Mouse (Mus musculus) spleen, adult 12 weeks (tissue): ENCODE data around the gene Filip1l.

Experiments
- DNase-seq: peaks from one replicate; pipeline ENCODE4 v3.0.0; 2022; ENCODE audit warnings: low spot score

Filip1l gene

GRCm38 (mm10) chr16:57483503-57483902, 130.6 kb downstream of the Filip1l start:
- no peak for DNase-seq

DNA sequence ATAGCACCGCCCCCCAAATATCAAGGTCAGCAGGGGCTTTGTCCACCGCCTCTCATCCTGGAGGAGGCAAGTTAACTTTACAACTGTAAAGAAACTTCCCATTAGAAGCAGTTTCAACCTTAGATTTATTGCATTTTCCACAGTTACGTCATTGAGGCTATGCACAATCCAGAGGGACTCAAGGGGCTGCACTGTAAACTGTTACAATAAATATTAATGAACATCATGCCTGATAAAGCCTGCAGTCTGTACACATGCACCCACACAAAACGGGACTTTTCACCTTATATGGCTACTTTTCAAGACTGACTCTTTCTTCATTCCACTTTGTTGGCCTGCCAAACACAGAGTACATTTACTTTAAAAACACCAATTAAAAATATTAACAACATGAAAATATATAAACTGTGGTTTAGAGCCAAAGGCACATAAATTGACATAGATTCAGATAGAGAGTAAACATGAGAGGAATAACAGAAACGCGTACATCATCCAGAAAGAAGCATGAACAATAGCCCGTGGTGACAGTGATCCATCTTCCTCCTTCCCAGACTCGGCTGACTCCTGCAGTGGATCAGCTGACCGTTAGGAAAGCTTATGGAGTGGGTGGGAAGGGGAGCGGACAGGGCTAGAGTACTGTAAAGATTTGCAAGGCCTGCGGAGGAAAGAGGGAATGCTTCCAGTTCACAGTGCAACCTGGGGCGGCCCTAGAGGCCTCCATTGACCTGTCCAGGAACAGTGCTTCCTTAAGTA, 131.3 kb downstream of the Filip1l start:
- DNase-seq = no peak

GRCm38 (mm10) chr16:57485265-57485664, 132.4 kb downstream of the Filip1l start:
- no peak for DNase-seq

DNA sequence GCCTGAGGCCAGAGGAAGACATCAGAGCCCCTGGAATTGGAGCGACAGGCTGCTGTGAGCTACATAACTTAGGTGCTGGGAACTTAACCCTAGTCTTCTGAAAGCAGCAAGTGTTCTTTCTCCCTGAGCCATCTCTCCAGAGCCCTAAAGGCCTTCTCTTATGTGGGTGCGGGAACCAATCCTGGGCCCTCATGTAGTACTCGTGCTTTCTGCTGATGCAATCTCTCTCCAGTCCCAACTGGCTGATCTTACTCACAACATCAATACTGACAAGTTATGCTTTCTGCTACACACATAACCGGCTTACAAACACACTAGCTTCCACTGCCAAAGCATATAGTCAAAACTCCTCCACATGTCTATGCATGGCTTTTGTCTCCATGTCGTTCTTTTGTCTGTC, 133.4 kb downstream of the Filip1l start:
- DNase-seq = no peak

DNA sequence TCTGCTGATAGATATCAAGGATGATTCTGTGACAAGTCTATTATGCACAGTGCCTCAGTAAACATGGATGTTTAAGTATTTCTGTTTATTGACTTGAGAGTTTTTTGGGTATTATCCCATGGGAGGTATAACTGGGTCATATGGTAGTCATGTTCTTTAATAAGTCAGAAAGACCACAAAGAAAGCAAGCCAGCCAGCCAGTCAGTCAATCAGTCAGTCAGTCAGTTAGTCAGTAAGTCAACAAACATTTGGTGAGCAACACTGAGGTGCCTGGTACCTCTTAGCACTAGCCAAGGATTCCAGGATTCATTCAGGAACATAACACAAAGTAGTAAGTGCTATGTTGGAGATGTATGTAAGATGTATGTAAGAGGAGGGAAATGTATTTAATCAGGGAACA, 135.8 kb downstream of the Filip1l start:
- DNase-seq = no peak

- no peak for DNase-seq
Observed at GRCm38 (mm10) chr16:57490691-57491090, 137.8 kb downstream of the Filip1l start.

- no peak for DNase-seq
Observed at GRCm38 (mm10) chr16:57491853-57492252, 139.0 kb downstream of the Filip1l start.

- DNase-seq = no peak
Observed at GRCm38 (mm10) chr16:57495476-57496203, 142.7 kb downstream of the Filip1l start.

DNA sequence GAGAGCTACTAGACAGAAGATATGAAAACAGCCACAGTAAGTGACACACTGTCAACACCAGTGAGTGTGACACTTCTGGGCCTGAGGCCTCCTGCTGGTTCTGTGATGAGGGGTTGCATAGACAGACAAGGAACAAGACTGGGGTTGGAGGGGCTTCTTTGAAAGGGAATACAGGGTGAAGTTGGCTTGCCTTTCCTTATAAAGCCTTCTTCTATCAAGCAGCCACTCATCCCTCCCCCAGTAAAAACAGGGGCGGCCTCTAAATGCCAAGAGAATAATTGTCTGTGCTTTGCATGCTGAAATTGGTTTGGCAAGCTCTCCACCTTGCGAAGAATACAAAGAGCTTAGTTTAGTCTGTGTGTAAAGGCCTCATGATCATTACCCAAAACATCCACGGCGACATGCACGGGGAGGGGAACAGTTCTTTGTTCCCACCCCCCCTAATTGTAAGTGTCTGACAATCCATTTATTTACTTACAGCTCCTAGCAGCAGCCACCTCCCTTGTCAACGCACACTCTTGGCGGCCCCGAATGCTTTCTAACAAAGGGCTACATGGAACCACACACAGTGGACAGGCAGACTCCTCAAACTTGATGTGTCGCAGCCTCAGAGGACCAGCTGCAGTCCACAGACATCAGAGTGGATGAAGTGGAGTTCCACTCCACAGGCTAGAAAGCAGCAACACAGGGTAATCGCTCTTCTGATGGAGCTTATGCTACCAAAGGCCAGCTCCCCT, 143.7 kb downstream of the Filip1l start:
- no peak for DNase-seq

DNA sequence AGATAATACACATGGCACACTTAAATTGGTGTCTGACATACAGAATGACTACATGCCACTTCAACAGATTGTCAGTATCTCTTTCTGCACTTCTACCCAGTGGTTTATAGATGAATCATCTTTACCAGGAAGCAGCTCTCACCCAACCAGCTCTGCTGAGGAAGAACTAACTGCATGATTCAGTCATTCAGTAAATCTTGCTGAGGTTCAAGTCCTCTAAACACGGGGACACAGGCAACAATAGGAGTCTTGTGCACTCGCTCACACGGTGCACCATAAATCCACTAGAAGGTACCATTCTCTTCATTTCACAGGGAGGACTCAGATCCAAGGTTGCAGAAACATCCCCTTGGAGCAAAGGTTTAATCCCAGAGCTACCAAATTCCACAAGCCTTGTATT, 148.0 kb downstream of the Filip1l start:
- no peak for DNase-seq

- no peak for DNase-seq
Observed at GRCm38 (mm10) chr16:57502230-57502629, 149.3 kb downstream of the Filip1l start.

GRCm38 (mm10) chr16:57502761-57503160, 149.9 kb downstream of the Filip1l start:
- no peak for DNase-seq

- no peak for DNase-seq
Observed at GRCm38 (mm10) chr16:57504728-57505127, 151.8 kb downstream of the Filip1l start.

- no peak for DNase-seq
Observed at GRCm38 (mm10) chr16:57506133-57506532, 153.2 kb downstream of the Filip1l start.

DNA sequence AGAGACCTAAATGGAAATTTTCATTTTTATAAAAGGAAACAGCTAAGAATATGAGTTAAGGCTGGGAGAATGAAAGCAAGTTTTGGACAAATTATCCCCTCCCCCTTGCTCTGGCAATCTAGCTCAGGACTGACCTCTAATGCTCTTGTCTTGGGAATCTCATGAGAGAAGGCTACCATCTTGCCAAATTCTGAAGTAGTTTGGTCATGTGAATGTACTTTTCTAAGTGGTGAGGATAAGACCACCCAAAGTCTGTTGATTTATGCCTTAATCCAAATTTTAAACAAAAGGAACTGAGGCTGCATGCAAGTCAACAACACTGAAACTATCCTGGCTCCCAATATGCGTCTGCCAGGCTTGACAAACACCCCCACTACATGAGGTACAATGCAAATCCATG, 155.5 kb downstream of the Filip1l start:
- DNase-seq = no peak

GRCm38 (mm10) chr16:57509099-57509498, 156.2 kb downstream of the Filip1l start:
- DNase-seq = no peak

DNA sequence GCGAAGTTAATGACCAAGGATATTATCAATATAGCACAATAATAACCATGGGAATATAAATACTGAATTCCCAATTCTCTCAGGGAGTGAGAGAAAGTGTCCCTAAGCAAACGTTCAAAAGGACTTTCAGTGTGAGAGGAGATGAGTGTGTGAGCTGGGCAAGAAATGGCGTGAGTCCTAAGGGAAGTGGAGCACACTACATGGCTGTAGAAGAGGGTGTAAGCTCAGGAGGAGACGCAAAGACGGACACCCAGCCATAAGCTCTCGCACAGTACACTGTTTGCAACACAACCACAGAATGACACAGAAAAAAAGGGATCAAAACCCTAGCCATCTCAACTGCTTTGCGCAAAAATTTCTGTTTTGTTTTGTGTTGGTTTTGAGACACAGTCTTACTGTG, 160.7 kb downstream of the Filip1l start:
- no peak for DNase-seq

- no peak for DNase-seq
Observed at GRCm38 (mm10) chr16:57514371-57514770, 161.5 kb downstream of the Filip1l start.

GRCm38 (mm10) chr16:57515636-57516035, 162.7 kb downstream of the Filip1l start:
- DNase-seq = no peak

GRCm38 (mm10) chr16:57525046-57525445, 172.2 kb downstream of the Filip1l start:
- DNase-seq = no peak

DNA sequence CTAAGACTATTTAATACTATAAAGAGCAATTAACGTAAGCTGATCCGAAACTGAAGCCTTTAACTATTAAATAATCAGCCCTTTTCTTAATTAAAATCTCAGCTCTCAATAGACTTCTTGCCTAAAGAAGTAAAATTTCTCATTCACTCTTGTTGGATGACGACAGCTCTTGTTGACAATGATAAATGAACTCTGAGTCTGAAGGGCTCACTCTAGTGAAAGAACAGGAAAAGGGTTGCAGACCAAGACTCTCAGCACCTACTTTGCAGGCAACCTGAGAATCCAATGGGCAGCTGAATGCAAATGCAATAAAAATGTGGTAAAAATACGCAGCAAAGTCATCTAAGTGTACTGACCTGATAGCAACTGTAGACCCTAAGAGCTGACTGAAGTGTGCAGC, 172.6 kb downstream of the Filip1l start:
- DNase-seq = no peak

GRCm38 (mm10) chr16:57526893-57527292, 174.0 kb downstream of the Filip1l start:
- no peak for DNase-seq

- no peak for DNase-seq
Observed at GRCm38 (mm10) chr16:57528457-57528856, 175.6 kb downstream of the Filip1l start.
